Mouse (Mus musculus) limb, embryonic 13.5 days (tissue): ENCODE data around the gene Ddb1. TPM values are rescaled to one million over a fixed set of nuclear protein-coding genes. Genes with fewer than 3 reads are reported as not detected.

Experiments
- ATAC-seq: fragments of 200-750 bp; cut with Nextera tagmentation; 2 replicates; pipeline ENCODE4 v1.8.0; 2017; ENCODE audit warnings: low read depth, moderate number of reproducible peaks, moderate TSS enrichment; ENCODE audit not compliant: low FRiP score
- H3K27ac ChIP-seq: fragments of 300-500 bp; sonication (generic); 2 replicates; pipeline ENCODE4 v1.5.1; 2015; ENCODE audit warnings: inconsistent platforms, mild to moderate bottlenecking, moderate library complexity
- H3K27me3 ChIP-seq: fragments of 300-500 bp; sonication (generic); 2 replicates; pipeline ENCODE4 v1.6.1; 2015; ENCODE audit warnings: mild to moderate bottlenecking, inconsistent platforms
- H3K36me3 ChIP-seq: fragments of 300-500 bp; sonication (generic); 2 replicates; pipeline ENCODE4 v1.6.1; 2015; ENCODE audit warnings: inconsistent platforms, mild to moderate bottlenecking, moderate library complexity
- H3K4me1 ChIP-seq: fragments of 300-500 bp; sonication (generic); 2 replicates; pipeline ENCODE4 v1.6.1; 2015; ENCODE audit warnings: inconsistent platforms
- H3K4me2 ChIP-seq: fragments of 300-500 bp; sonication (generic); replicated peaks from 2 replicates; pipeline ENCODE4 v1.6.1; 2015; ENCODE audit warnings: inconsistent platforms, mild to moderate bottlenecking, moderate library complexity
- H3K4me3 ChIP-seq: fragments of 300-500 bp; sonication (generic); 2 replicates; pipeline ENCODE4 v1.5.1; 2015; ENCODE audit warnings: moderate library complexity, mild to moderate bottlenecking, inconsistent platforms
- H3K9ac ChIP-seq: fragments of 300-500 bp; sonication (generic); 2 replicates; pipeline ENCODE4 v1.6.1; 2015; ENCODE audit warnings: mild to moderate bottlenecking, inconsistent platforms
- H3K9me3 ChIP-seq: fragments of 300-500 bp; sonication (generic); 2 replicates; pipeline ENCODE4 v1.6.1; 2016; ENCODE audit warnings: inconsistent platforms
- WGBS: fragments of 180-500 bp; shearing (Covaris S2); methylation state at CpG from one replicate; pipeline ENCODE4 v1.1.7; 2015; 5-methylcytosine and 5-hydroxymethylcytosine counted together
- polyA plus RNA-seq: library from polyadenylated mRNA; unstranded; fragments of >200 nt; fragmentation: Nextera tagmentation; extraction: Ambion mirVana; gene quantifications from 2 replicates; pipeline ENCODE4 v1.2.1, GENCODE M21; 2015

Ddb1 gene
- polyA plus RNA-seq, 1 experiment from 2014 or later = 416 TPM

DNA sequence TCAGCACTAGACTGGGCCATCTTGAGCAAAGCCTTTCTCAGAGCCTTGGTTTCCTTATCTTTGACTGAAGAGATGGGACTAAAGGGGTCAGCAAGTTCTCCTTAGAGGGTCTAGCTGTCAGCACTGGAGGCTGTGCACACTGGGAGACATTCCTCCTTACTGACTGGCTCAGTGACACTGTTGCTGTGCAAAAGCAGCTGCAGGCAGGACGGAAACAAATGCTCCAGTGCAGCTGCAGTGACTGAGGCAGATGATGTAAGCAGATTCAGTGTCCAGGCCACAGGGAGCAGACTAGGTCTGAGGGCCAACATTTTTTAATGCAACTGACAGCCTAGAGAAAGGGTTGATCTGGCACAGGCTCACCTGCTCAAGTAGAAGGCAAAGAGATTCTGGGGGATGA, 68.1 kb downstream of the Ddb1 start:
- 32% methylated on average over 1 of the region's 1 CpGs for WGBS
- H3K36me3 ChIP-seq = no peaks in the 10 kb centered on the region
- peak; percentile 57; the same call in 1 of the 2 replicates for ATAC-seq

DNA sequence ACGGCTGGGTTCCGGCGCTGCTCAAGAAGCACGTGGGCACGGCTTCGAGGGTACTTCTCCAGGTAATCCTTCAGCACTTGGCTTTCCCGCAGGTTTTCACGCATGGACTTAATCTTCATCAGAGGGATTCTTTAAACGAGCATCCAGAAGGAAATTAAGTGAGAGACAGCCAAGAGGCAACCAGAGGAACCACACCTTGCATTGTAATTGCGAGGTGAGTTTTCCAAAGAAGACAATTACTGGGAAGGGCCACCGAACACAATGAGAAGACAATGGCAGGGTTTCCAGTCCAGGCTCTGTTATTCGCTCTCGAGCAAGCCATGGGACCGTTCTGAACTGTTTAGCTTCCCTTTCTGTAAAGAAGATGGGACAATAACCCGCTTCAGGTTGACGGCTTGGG, 71.5 kb downstream of the Ddb1 start:
- H3K27me3 ChIP-seq = no peaks in the 10 kb centered on the region
- no peak for ATAC-seq
- no peak overlapping the region for H3K9ac ChIP-seq
- H3K27ac ChIP-seq = no peak overlapping the region
- WGBS = 83% methylated on average over 16 of the region's 16 CpGs
- peaks cover 5% of the 10 kb centered on the region for H3K4me1 ChIP-seq
- no peaks in the 10 kb centered on the region for H3K9me3 ChIP-seq
- no peak overlapping the region for H3K4me3 ChIP-seq
- no peak overlapping the region for H3K4me2 ChIP-seq
- no peaks in the 10 kb centered on the region for H3K36me3 ChIP-seq

More for the DNA sequence above, 68.1 kb downstream of the Ddb1 start:
- Histone ChIP-seq H3K27me3 (no peaks in the 10 kb centered on the region), H3K9ac (no peak overlapping the region), H3K4me1 (no peaks in the 10 kb centered on the region), H3K9me3 (no peaks in the 10 kb centered on the region), H3K4me3 (no peak overlapping the region), H3K4me2 (no peak overlapping the region), H3K27ac (no peak overlapping the region)

DNA sequence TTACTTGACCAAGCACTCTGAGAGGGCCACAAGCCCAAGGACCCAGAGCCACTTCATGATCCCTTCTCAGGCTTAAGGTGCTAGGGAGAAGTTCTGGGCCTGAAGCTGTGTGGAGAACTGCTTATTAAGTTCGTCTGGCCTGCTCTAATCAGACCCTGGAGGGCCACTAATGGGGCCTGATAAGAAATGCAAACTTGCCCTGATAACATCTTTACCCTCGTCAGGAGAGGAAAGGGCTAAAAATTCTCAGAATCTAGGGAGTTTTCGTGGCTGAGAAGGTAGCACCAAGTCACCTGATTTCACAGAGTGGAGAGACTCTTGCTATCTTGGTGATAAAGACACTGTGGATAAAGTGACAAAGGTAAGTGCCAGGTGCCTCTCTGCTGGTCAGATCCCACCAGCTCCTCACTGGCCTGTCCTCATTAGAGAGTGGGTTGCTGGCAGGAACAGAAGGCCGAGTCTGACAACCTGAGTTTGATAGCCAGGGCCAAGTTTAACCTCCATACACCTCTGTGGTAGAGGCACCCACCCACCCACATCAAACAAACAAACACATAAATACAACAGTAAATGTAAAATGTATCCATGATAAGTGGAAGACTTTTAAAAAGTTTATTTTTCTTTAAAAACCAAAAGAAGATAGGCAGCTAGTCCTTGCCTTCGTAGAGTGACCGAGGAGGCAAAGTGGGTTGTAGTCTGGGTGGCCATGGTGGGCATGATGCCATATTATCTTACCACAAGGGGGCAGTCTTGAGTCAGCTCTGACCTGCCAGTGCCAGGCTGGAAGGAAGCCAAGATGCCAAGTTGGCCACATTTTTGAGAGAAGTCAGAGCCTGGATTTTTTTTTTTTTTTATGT, 73.0 kb downstream of the Ddb1 start, which contains the start of gene Pga5:
Pga5 (minus strand) TSS at position 157 of the 857 bp plus-strand sequence.
- Histone ChIP-seq H3K9me3 (no peaks in the 10 kb centered on the region), H3K36me3 (no peaks in the 10 kb centered on the region), H3K4me2 (no peak within 1 kb of the TSS), H3K27me3 (no peaks in the 10 kb centered on the region), H3K9ac (no peak within 1 kb of the TSS), H3K27ac (no peak within 1 kb of the TSS), H3K4me3 (no peak within 1 kb of the TSS), H3K4me1 (peaks cover 5% of the 10 kb centered on the region)
- peak; percentile 34; the same call in 1 of the 2 replicates for ATAC-seq
- 39% methylated on average over 6 of the region's 6 CpGs for WGBS

DNA sequence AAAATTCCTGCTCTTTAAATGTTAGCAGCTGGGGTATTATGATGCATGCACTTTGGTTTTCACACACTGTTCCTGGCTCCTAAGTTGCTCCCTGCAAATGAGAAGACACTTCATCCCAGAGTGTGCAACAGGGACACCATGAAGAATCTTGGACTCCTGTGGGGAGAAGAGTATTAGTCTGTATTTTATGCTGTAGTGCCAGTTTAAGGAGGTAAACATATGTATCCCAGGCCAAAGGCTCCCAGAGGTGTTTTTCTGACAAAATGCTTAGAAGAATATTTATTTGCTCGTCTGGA, 73.6 kb downstream of the Ddb1 start:
- Histone ChIP-seq H3K36me3 (no peaks in the 10 kb centered on the region), H3K27me3 (no peaks in the 10 kb centered on the region), H3K4me2 (no peak overlapping the region), H3K4me1 (peaks cover 5% of the 10 kb centered on the region), H3K9ac (no peak overlapping the region), H3K9me3 (no peaks in the 10 kb centered on the region), H3K27ac (no peak overlapping the region), H3K4me3 (no peak overlapping the region)
- WGBS = 56% methylated on average over 1 of the region's 1 CpGs
- peak; percentile 39; the same call in 1 of the 2 replicates for ATAC-seq

Other genes starting within 250 kb of the Ddb1 start
- 0.69 and 1.1 TPM in 2 replicates for gene Syt7, start 216.2 kb upstream of the Ddb1 start, polyA plus RNA-seq
- 0.25 and 0.37 TPM in 2 replicates for gene Lrrc10b, start 147.9 kb upstream of the Ddb1 start, polyA plus RNA-seq
- gene Ppp1r32, start 122.4 kb upstream of the Ddb1 start, polyA plus RNA-seq = not detected in 2 replicates
- 48.5 and 51.4 TPM in 2 replicates for gene Cpsf7, start 80.1 kb upstream of the Ddb1 start, polyA plus RNA-seq
- gene Sdhaf2, start 79.2 kb upstream of the Ddb1 start, polyA plus RNA-seq = 60.4 and 66.2 TPM in 2 replicates
- 57.2 and 62.8 TPM in 2 replicates for gene Tmem216, start 49.1 kb upstream of the Ddb1 start, polyA plus RNA-seq
- 15.9 and 19.3 TPM in 2 replicates for gene Cyb561a3, start 28.2 kb upstream of the Ddb1 start, polyA plus RNA-seq
- gene Tmem138, start 28.0 kb upstream of the Ddb1 start, polyA plus RNA-seq = 39.4 and 39.7 TPM in 2 replicates
- 15.2 and 15.7 TPM in 2 replicates for gene Tkfc, start 327 bp downstream of the Ddb1 start, polyA plus RNA-seq
- 4.2 and 4.7 TPM in 2 replicates for gene Vwce, start 28.9 kb downstream of the Ddb1 start, polyA plus RNA-seq
- 0.10 TPM in 1 of 2 replicates, not detected in the other for gene Pga5, start 72.7 kb downstream of the Ddb1 start, polyA plus RNA-seq
- gene Vps37c, start 83.4 kb downstream of the Ddb1 start, polyA plus RNA-seq = 38.3 and 40.9 TPM in 2 replicates
- 0.08 and 0.19 TPM in 2 replicates for gene Cd5, start 133.7 kb downstream of the Ddb1 start, polyA plus RNA-seq
- not detected in 2 replicates for gene Cd6, start 224.7 kb downstream of the Ddb1 start, polyA plus RNA-seq
- 0.47 and 0.88 TPM in 2 replicates for gene Slc15a3, start 234.4 kb downstream of the Ddb1 start, polyA plus RNA-seq